Comparison of ENCODE assay signal across 27 mouse cellular contexts in the genomic region with DNA sequence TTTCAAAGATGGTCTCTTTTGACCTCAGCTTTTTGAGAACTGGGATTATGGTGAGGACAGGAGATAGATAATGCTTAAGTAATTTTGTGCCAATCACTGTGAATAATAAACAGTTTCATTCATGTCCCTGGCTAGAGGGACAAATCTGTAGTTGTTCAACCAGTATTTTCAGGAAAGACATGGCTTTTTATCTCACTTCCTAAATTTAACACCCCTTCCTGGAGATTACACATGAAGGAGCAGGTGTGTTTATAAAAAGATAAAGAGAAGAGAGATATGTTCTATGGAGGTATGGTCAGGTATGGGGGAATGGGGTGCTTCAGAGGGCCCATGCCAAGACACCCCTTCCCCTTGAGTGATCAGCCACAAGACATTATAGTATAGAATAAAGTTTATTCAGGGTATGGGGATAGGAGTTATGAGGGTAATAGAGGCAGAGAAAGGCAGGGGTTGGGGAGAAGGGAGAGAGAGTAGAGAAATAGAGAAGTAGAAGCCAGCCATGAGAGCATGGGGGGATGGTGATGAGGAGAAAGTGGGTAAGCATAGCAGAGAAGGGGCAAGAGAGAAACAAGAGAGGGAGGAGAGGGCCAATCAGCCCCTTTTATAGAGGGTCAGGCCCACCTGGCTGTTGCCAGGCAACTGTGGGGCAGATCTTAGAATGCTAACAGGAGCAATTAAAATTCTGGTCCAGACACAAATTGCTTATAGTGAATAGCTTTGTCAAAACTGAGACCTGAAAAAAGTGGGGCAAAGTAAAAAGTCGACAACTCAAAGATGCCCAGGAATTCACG.
"Had no signal": no experiment of that assay in that cellular context is flagged by ENCODE, and none has a peak within 500 bp of the region (broad histone marks: within the 10 kb centered on the region; RNA-seq: fewer than 3 reads in every experiment).

No protein-coding gene starts in this region.

- DNase-seq: gastrocnemius, adult 2 months; gastrocnemius, postnatal 10 days; gastrocnemius, postnatal 25 days; heart, adult 18-20 months; heart, postnatal 10 days; heart, postnatal 4 days; kidney, adult 18-20 months; kidney, adult 8-10 months; kidney, postnatal 10 days; kidney, postnatal 25 days; kidney, postnatal 4 days; liver had no signal

- H3K4me1 ChIP-seq: heart, embryonic 10.5 days; heart, embryonic 12.5 days; hindbrain, embryonic 10.5 days; hindbrain, embryonic 12.5 days; intestine, embryonic 15.5 days; limb, embryonic 10.5 days; limb, embryonic 12.5 days had no signal

- H3K4me2 ChIP-seq: heart, embryonic 12.5 days; hindbrain, embryonic 12.5 days; hindbrain, embryonic 14.5 days; intestine, embryonic 15.5 days; limb, embryonic 12.5 days; liver, embryonic 11.5 days had no signal

- H3K4me3 ChIP-seq: gastrocnemius, adult 2 months; heart, embryonic 10.5 days; heart, embryonic 12.5 days; hindbrain, embryonic 10.5 days; hindbrain, embryonic 12.5 days; intestine, embryonic 15.5 days; layer of hippocampus, adult 2 months; left cerebral cortex, adult 2 months; limb, embryonic 10.5 days; limb, embryonic 12.5 days had no signal

- H3K27me3 ChIP-seq: heart, embryonic 12.5 days; hindbrain, embryonic 12.5 days; intestine, embryonic 15.5 days; limb, embryonic 12.5 days had no signal

- H3K36me3 ChIP-seq: heart, embryonic 10.5 days; heart, embryonic 12.5 days; hindbrain, embryonic 10.5 days; hindbrain, embryonic 12.5 days; intestine, embryonic 15.5 days; limb, embryonic 10.5 days; limb, embryonic 12.5 days had no signal

- H3K9me3 ChIP-seq: heart, embryonic 10.5 days; heart, embryonic 12.5 days; hindbrain, embryonic 10.5 days; hindbrain, embryonic 12.5 days; intestine, embryonic 15.5 days; limb, embryonic 10.5 days; limb, embryonic 12.5 days had no signal

- ATAC-seq: hindbrain, embryonic 16.5 days; inflammation-experienced regulatory T-cells, adult 6 months; intestine, embryonic 15.5 days; intestine, postnatal 0 days had no signal

- H3K27ac ChIP-seq: gastrocnemius, adult 2 months; heart, embryonic 10.5 days; hindbrain, embryonic 10.5 days; hindbrain, embryonic 12.5 days; hindbrain, embryonic 14.5 days; intestine, embryonic 15.5 days; layer of hippocampus, adult 2 months; left cerebral cortex, adult 2 months; limb, embryonic 10.5 days; limb, embryonic 12.5 days; liver, embryonic 14.5 days had no signal

- H3K9ac ChIP-seq: heart, embryonic 12.5 days; hindbrain, embryonic 12.5 days; hindbrain, embryonic 14.5 days; intestine, embryonic 15.5 days; limb, embryonic 12.5 days; liver, embryonic 14.5 days had no signal
